Mouse (Mus musculus): ENCODE measurements at regions not wholly inside any gene's neighbourhood (a gene's known extent, or its start where the extent isn't known, plus 50 kb on each side); places are given as distances from the start of the nearest gene placed in this dataset.
A peak's percentile ranks its signal among the peaks of the same experiment; 100 is the strongest.

- Histone ChIP-seq H3K27ac (ENCODE audit: insufficient read depth, low read length) (no peak overlapping the region), H3K27me3 (ENCODE audit: control insufficient read depth, insufficient read depth, low read length) (no peaks in the 10 kb centered on the region), H3K4me3 (replicated peaks; ENCODE audit: insufficient read depth, low read depth, low read length) (no peak overlapping the region), H3K4me1 (ENCODE audit: control insufficient read depth, insufficient read depth, low read length) (no peaks in the 10 kb centered on the region)
- TF ChIP-seq POLR2A (IDR thresholded peaks at IDR 0.05; ENCODE audit: borderline replicate concordance, insufficient read depth, low read length) (no peak), CTCF (IDR thresholded peaks at IDR 0.05; ENCODE audit: borderline replicate concordance, insufficient read depth, low read depth, low read length) (no peak)
- WGBS: 95% methylated on average over 3 of the region's 3 CpGs
- DNase-seq: no peak
Measured at GRCm38 (mm10) chr6:104192733-104193132, 299.9 kb upstream of the Cntn6 start.

DNA sequence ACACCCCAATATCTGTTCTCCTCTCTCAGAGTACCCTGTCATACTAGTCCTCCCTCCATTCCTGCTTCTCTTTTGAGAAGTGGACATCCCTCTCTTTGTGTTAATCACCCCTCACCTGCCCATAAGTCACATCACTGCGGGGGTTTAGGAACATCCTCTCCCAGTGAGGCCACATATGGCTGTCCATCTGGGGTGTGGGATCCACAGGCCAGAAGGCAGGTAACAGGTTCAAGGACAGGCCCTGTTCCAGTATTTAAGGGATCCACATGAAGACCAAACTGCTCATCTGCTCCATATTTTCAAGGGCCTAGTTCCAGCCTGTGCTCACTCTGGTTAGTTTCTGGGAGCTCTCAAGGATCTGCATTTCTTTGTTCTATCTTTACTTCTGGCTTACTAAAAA lies 285.2 kb upstream of the Cntn6 start:
- no peak for TF ChIP-seq CTCF (IDR thresholded peaks at IDR 0.05; ENCODE audit: borderline replicate concordance, insufficient read depth, low read depth, low read length)
- TF ChIP-seq POLR2A (IDR thresholded peaks at IDR 0.05; ENCODE audit: borderline replicate concordance, insufficient read depth, low read length): no peak
- WGBS: 25% methylated on average over 1 of the region's 1 CpGs
- no peaks in the 10 kb centered on the region for H3K4me1 ChIP-seq (ENCODE audit: control insufficient read depth, insufficient read depth, low read length)
- H3K27ac ChIP-seq (ENCODE audit: insufficient read depth, low read length): no peak overlapping the region
- H3K27me3 ChIP-seq (ENCODE audit: control insufficient read depth, insufficient read depth, low read length): no peaks in the 10 kb centered on the region
- peak; percentile 52 to 61 for DNase-seq
- H3K4me3 ChIP-seq (replicated peaks; ENCODE audit: insufficient read depth, low read depth, low read length): no peak overlapping the region
